Mouse (Mus musculus): ENCODE data around the gene Slc12a8.

The Slc12a8 gene

DNA sequence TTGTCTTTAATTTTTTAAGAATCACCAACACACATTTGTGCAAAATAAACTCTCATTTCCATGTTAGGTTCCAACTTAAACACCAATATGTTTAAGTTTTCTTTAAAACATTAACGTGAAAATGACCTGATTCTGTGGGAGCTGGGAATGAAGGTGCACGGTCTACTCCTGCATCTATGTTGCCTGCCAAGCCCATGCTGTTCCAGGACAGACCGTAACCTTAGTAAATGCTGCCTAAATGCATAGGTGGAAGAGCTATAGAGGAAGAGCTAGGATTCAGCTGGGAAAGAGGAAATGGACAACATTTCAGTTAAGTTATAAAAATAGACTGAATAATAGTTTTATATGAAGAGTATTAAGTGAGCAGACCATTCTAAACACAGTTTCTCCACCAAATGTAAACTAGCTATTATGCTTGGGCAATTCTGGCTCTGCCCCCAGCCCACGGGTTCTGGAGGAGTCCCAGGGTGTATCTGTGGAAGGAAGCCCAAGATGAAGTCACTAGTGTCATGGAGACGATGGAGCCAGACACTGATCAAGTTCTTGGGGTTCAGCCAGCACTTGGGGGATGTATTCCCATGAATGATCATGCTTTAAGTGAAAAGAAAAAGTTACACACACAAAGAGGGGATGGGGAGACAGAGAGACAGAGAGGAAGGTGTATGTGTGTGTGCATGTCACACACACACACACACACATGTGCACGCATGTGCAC lies 95.1 kb downstream of the Slc12a8 start:
- DNase-seq (ENCODE audit: low spot score), result peak; percentile 36

DNA sequence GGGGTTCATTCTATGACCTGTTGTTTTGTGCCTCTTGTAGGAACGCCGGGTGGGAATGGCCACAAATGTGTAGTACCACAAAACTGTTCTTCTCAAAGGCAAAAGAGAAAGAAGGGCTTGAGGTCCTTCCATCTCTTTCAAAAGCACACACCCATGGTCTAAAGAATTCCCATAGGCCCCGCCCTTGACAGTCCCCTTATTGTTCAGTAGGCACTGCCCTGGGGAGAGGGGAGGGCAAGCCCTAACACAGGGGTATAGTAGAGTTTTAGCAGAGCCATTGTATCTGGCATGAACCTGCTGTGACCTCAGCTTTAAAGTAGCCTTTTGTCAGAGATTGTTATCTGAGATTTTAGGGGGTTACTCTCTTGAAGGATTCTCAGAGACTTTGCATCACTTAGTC lies 98.9 kb downstream of the Slc12a8 start:
- no peak for DNase-seq (ENCODE audit: low spot score)

DNA sequence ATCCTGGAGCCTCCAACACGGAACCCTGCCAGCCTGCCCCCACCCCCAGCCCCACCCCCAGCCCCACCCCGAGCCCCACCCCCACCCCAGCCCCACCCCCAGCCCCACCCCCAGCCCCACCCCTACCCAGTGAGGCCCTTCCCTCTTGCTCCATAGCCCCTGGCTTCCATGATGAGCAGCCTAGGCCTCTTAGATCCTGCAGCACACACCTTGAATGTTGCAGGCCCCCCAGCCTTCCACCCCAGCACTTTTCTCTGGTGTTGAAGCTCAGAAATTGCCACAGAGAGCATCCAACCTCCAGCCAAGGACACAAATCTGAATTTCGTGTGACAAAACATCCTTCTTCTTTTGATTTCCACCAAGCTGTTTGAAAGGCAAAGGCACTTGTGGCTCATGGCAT lies 104.7 kb downstream of the Slc12a8 start:
- no peak for DNase-seq (ENCODE audit: low spot score)

DNA sequence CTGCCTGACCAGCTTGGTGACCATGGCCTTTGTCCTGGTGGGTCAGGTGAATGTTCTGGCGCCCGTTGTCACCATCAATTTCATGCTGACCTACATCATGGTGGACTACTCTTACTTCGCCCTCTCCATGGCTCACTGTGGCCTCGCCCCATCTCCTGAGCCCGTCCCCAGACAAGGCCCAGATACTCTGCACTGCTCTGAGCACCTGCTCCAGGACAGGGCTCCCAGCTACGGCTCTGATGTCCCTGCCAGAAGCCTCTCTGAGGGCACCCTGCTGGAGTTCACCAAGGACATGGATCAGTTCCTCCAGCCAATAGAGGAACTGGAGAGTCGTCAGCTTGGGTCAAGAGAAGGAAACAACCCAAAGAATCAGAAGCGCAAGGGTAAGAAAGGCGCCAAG lies 107.5 kb downstream of the Slc12a8 start:
- DNase-seq (ENCODE audit: low spot score), result no peak

DNA sequence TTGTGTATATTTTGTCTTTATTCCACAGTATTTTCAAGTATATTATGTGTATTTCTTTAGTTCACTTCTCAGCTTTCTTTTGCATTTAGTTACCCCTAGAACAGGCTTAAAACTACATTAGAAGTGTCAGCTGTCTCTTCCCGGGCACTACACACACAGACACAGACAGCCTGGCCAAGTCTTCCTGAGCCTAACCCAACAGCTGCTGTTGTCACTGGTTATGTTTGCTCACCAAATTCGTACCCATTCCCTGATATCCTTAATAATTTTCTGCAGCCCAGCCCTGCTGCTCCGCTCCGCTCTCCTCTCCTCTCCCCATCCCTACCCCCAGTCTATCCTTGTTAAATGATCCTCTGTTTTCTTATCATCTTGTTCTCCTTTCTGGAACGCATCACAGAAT lies 112.4 kb downstream of the Slc12a8 start:
- no peak for DNase-seq (ENCODE audit: low spot score)

DNA sequence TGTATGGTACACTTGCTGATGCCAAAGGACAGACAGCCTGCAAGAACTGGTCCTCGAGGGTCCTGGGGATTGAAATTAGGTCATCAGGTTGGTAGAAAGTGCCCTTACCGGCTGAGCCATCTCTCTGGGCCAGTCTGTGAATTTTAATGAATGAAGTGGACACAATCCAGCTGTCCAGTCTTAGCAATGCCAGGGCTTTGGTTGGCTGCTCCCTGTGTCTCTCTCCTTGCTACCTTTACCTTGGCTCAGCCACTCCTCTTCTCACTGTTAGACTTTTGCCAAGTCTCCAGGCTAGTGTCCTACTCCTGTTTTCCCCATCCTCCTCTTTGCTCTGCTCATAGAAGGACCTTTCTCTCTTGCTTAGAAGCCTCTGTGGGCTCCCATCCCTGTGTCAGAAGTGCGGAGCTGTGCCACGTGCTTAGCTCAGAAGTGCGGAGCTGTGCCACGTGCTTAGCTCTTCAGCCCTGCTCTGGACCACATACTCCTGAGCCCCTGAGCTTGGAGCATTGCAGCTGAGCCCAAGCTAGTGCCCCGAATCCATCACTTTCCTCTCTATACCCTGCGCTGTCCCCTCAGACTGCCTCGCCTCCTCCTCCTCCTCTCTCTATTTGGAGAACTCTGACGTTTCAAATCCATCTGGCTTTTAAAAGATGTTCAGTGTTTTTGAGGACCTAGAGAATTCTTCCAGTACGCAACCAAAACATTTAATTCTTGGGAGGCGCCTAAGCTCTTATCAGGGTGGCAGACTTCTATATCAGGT lies 118.9 kb downstream of the Slc12a8 start:
- DNase-seq (ENCODE audit: low spot score), result no peak

DNA sequence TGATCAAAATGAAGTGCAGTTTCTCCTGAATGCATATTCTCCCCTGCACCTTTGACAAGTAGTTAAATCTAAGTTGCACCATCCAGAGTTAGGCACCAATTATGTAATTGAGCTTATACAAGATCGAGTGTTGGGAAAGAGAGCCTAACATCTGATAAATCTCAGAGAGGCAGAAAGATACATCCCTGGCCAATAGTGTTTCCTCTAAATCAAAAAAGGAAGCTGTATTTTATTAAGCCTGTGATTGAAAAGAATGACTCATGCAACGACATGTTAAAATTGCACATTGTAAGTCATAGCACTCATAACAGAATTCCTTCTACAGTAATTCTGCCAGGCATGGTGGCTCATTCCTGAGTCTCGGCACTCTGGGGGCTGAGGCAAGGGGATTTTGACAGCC lies 124.7 kb downstream of the Slc12a8 start:
- no peak for DNase-seq (ENCODE audit: low spot score)

DNA sequence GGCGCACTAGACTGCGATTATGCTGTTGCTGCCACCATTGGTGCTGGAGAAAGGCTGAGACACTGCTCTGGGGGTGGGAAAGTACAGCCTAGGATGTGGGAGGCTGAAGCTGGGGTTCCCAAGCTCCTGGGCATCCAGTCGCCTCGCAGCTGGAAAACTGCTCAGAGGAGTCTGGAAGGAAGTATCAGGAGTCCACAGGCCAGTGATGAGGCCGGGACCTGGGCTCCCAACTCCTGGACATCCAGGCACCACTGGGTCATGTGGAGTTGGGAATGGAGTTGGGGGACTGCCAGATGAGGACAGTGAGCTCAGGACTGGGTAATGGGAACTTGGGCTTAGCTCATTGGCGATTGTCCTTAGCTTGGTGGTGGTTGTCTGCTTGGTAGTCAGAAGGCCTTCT lies 136.0 kb downstream of the Slc12a8 start:
- DNase-seq (ENCODE audit: low spot score), result no peak

DNA sequence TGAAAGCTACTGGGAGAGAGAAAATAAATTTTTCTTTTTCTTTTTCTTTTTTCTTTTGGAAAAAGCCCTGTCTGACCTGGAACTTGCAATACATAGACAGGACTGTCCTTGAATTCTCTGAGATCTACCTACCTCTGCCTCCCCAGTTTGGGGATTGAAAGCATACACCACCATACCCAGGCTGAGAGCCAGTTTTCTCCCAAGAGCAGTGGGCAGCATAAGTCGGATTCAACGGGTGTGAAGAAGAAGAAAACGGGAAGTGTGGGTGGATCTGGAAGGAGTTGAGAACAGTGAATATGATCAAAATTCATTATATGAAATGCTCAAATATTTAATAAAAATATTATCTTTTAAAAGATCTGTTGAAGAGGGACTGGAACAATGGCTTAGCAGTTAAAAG lies 138.3 kb downstream of the Slc12a8 start:
- no peak for DNase-seq (ENCODE audit: low spot score)

DNA sequence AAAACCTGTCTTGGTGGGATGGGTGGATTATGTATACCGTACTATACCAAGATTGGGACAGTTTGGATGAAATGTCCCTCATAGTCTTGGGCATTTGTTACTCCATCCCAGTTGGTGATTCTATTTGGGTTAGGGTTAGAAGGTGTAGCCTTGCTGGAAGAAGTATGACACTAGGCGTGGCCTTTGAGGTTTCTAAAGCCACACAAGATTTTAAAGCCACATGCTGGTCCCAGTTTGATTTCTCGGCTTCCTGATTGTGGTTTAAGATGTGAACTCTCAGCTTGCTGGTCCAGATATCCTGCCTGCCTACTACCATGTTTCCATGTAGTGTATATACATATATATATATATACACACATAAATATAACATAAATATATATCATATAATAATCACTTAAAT lies 140.1 kb downstream of the Slc12a8 start:
- no peak for DNase-seq (ENCODE audit: low spot score)

DNA sequence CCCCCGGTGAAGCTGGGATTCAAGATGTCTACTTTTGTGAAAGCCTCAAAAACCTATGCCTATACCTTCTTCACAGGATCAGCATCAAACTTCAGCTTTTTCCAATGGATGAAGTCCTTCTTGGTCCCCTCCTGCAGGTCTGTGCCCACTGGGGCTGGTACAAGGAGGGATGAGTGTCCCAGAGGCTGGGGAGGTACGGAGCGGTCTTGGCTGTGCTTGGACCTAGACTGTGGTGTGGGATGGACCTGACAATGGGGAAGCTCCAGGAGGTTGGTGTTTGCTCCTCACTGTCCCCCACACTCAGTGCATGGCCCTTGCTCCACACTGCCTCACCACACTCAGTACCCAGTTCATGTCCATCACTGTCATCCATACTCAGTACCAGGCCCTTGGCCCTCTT lies 141.0 kb downstream of the Slc12a8 start:
- no peak for DNase-seq (ENCODE audit: low spot score)

DNA sequence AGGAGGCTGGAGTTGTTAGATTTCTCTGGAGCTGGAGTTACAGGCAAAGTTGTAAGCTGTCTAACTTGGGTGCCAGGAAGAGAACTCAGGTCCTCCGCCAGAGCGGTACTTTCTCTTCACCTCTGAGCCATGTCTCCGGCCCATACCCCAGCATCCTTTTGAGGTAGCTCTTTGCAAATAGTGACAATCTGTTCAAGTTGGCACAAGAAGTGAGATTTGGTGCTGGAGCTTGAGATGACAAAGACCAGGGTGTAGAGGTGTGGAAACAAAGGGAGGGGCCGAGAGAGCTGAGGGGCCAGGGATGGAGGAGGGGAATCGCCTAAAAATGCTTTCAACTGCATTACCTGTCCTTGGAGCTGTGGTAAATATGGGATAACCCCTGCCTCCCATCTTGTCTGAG lies 142.4 kb downstream of the Slc12a8 start:
- no peak for DNase-seq (ENCODE audit: low spot score)

DNA sequence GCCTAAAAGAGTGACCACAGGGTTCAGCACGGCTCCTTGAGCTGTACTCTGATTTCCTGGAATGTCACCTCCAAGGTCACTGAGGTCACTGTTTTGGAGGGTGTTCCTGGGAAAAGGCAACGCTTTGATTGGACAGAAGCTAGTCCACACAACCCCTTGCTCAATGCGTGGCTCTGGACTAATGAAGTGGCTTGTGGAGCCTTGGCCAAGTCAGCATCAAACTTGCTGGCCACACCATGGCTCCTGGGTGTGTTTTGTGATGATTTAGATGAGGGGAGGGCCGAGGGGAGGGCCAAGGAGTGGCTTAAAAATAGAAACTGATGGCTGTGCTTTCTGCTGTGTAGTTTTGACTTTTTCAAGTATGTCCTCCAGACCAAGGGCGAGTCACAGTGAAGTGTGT lies 143.0 kb downstream of the Slc12a8 start:
- DNase-seq (ENCODE audit: low spot score), result no peak

DNA sequence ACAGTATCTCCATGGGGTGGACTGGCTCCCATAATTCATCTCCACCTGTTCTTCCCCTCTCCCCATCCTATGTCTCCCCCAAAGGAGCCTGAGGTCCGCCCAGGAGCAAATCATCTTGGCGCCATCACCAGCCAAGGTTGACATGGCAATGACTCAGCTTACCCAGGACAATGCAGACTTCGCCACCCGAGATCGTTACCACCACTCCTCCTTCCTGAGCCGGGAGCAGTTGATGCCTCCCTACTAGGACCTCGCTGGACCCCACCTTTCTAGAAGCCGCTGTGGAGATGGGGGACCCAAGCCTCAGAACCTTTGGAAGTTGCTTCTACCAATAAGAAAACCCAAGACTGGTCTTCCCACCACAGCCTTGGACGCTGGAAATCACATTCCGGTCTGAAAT lies 145.7 kb downstream of the Slc12a8 start:
- no peak for DNase-seq (ENCODE audit: low spot score)

DNA sequence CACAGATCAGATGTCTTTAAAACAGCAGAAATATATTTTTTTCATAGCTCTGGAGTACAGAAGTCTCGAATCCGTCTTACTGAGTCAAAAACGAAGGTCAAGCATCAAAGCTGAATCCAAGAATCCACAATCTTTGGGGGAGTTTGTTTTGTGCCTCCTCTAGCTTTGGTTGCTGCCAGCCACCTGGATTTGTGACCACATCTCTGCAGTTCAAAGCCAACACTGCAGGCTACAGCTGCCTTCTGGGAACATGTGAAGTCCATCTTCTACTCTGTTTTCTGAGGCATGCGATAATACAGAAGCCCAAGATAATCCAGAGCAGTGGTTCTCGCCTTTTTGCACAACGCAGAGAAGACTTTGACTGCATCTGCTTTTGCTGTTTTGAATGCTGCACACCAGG lies 149.1 kb downstream of the Slc12a8 start:
- DNase-seq (ENCODE audit: low spot score), result no peak

DNA sequence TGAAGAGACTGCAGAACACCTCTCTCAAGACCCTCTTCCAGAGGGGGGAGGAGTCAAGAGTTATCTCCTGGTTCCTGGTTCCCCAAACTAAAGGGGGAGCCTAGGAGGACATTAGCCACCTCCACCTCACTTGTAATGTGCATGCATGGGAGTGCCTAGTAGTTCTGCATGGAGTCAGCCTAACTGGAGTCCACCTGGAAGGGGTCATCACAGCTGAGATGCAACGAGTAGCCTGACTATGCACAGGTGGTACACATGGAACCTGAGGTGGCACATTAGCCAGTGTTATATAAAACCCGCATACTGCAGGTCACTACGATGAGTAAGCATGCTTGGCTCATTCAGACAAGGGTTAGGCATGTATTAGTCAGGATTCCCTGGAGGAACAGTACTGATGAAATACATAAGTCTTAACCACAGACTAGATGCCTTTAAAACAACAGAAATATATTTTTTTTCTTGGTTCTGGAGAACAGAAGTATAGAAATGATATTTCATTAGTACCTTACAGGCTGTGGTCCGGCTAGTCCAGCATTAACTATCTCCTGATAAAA lies 149.9 kb downstream of the Slc12a8 start:
- DNase-seq (ENCODE audit: low spot score), result no peak

DNA sequence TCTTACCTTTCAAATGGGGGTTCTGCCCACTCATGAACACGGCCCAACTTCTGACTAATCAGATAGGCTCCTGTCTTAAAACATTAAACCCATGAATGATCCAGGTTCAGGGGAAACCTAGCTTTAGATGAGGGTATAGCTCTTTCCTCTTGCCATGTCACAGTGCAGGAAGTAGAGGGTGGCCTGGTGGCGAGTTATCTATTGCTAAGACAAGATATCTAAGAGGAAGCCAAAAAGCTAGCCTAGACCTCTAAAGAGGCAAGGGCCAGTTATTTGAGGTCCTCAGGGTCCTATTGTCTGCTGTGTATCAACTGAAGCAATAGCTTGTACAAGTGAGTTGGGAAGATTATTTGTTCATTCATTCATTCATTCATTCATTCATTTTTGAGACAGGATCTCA lies 151.3 kb downstream of the Slc12a8 start:
- no peak for DNase-seq (ENCODE audit: low spot score)

DNA sequence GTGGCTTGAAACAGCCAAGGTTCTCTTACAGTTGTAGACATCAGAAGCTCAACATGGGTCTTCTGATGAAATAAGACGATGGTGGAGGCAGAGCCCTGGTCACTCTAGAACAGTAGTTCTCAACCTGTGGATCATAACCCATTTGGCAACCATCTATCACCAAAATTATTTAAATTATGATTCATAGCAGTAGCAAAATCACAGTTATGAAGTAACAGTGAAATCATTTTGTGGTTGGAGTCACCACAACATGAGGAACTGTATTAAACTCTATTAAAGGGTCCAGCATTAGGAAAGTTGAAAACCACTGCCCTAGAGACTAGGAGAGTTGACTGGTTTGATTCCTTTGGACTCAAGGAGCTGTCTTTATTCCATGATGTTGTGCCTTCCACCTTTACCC lies 151.9 kb downstream of the Slc12a8 start:
- no peak for DNase-seq (ENCODE audit: low spot score)

DNA sequence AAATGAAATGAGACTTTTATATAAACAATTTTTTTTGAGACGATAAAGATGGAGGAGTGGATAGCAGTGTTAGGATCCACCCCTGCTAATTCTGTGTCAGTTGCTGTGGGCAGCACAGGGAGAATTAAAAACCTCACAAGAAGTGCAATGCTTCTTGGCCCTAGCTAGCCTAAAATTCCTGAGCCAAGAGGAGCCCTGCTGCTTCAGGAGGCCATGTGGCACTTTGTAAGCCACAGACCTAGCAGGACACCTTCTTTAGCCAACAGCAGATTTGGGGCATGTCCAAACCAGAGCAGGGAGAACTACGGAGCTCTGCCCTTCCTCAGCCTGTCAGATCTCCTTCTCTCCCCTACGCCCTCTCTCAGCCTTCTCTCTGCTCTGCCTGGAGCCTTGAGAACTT lies 153.2 kb downstream of the Slc12a8 start:
- DNase-seq (ENCODE audit: low spot score), result no peak

DNA sequence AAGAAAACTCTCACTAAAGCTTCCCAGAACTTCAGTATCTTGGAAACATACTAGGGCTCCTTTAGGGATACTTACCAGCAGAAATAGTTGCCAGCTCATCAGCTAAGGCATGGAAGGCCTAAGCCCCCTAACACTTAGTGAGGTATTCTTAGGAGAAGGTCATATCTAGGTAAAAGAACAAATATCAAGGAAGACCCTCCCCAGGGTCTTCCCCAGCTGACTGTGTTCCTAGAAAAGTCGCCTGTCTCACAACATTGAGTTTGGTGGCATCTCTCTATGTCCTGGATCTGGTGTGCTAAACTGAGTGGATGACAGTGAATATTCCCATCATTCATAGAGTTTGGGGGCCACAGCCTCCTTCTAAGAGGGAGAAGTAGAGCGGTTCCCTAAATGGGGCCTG lies 153.8 kb downstream of the Slc12a8 start:
- no peak for DNase-seq (ENCODE audit: low spot score)

DNA sequence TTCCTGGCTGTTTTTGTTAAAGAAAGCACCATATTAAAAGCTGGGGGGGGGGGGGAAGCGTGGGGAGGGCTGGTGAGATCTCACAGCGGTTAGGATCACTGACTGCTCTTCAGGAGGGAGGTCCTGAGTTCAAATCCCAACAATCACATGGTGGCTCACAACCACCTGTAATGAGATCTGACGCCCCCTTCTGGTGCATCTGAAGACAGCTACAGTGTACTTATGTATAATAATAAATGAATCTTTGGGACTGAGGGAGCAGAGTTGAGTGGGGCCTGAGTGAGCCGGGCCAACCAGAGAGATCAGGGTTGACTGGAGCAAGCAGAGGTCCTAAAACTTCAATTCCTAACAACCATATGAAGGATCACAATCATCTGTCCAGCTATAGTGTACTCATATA lies 155.1 kb downstream of the Slc12a8 start:
- no peak for DNase-seq (ENCODE audit: low spot score)

DNA sequence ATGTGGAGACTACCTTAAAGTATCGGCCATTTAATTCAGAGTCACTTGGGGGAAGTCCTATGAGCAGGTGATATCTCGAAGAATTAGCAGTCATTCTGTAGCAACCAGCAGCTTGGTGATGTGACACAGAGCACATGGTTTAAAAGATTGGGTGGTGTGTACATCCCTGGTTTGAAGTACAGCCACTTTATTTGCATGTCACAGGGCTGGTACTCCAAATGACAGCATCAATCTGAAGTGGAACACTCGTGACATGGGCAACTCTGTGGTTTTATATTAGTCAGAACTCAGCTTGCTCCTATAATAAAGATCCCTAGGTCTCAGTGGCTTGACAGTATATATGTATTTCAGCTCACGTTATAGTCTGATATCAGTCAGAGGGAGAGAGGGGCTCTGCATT lies 155.5 kb downstream of the Slc12a8 start:
- no peak for DNase-seq (ENCODE audit: low spot score)

DNA sequence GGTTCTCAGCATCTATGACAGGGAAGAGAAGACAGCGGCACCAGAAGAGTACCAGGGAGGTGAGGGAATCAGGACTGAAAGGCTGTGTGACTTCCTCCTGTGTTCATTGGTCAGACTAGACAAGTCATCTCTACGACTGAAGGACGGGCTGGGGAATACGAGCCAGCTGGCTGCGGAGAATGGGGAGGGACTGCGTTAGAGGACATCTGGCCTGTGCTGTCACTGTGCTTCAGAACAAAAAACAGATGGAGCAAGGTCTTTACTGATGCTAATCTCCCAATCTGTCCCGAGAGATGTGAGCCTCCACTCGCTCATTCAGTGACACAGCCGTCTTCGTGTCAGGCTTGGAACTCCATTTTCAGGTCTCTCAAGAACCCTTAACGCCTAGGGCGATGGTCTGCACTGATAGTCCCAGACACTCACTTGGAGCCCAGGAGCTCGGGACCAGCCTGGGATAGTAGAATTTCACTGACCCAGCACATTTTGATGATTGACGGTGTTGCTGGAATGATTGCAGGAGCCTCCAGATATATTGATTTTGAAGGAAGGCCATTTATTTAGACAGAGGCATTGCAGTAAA lies 156.5 kb downstream of the Slc12a8 start:
- DNase-seq (ENCODE audit: low spot score), result no peak
